15 mouse cellular contexts compared by ENCODE assay signal in genomic region chr9:62722716-62723115, GRCm38 (mm10). TPM values are rescaled to one million over a fixed set of nuclear protein-coding genes. Genes with fewer than 3 reads are reported as not detected.
A peak's percentile ranks its signal among the peaks of the same experiment; 100 is the strongest.
DNase-seq lines count a peak whose midpoint lies in the region; ATAC-seq lines count a peak whose summit lies in the region.
"Had no signal": no experiment of that assay in that cellular context is flagged by ENCODE, and none has a peak within 500 bp of the region (broad histone marks: within the 10 kb centered on the region; RNA-seq: fewer than 3 reads in every experiment).

No protein-coding gene starts in this region.

- 0 out of 2 replicates have a peak, but pooled peaks cover 2% of the 10 kb centered on the region for H3K36me3 ChIP-seq in embryonic facial prominence, embryonic 12.5 days
- H3K36me3 ChIP-seq in limb, embryonic 15.5 days: peaks cover 2% of the 10 kb centered on the region; the same call in 1 of the 2 replicates

- H3K4me1 ChIP-seq in embryonic facial prominence, embryonic 12.5 days: peaks cover 47% of the 10 kb centered on the region
- peaks cover 62% of the 10 kb centered on the region for H3K4me1 ChIP-seq in limb, embryonic 15.5 days
- H3K4me1 ChIP-seq: megakaryocyte, embryonic 14.5 days had no signal

- peak overlapping the region; percentile 78 for H3K27ac ChIP-seq in embryonic facial prominence, embryonic 12.5 days
- peak overlapping the region; percentile 85 for H3K27ac ChIP-seq in limb, embryonic 15.5 days
- H3K27ac ChIP-seq: kidney, postnatal 0 days; left cerebral cortex, adult 2 months had no signal

- no peak overlapping the region for H3K9ac ChIP-seq in embryonic facial prominence, embryonic 12.5 days
- no peak overlapping the region for H3K9ac ChIP-seq in limb, embryonic 15.5 days
- H3K9ac ChIP-seq: lung, embryonic 14.5 days had no signal

- no peaks in the 10 kb centered on the region for H3K27me3 ChIP-seq in embryonic facial prominence, embryonic 12.5 days
- no peaks in the 10 kb centered on the region for H3K27me3 ChIP-seq in limb, embryonic 15.5 days

- WGBS in embryonic facial prominence, embryonic 12.5 days: 68% methylated on average over 6 of the region's 6 CpGs
- WGBS in limb, embryonic 15.5 days: 27% methylated on average over 6 of the region's 6 CpGs

- DNase-seq in layer of hippocampus, adult 9-11 months: peak; percentile 42
- DNase-seq in layer of hippocampus, postnatal 25 days (ENCODE audit: extremely low spot score in 1 of 2, low spot score in 1 of 2): no peak
- peak; percentile 73 for DNase-seq in gonadal fat pad, adult 2 months (ENCODE audit: low read depth)
- no peak for DNase-seq in heart, adult 11 months
- DNase-seq in cerebellum, adult 11 months: no peak
- DNase-seq: adrenal gland, postnatal 10 days; cerebellum, adult 11-12 months; lung, embryonic 14.5 days; thymus, postnatal 36 days had no signal

- no peak overlapping the region for H3K4me3 ChIP-seq in embryonic facial prominence, embryonic 12.5 days
- H3K4me3 ChIP-seq in limb, embryonic 15.5 days: no peak overlapping the region
- H3K4me3 ChIP-seq: left cerebral cortex, adult 2 months; megakaryocyte, embryonic 14.5 days had no signal

- H3K4me2 ChIP-seq in embryonic facial prominence, embryonic 12.5 days (replicated peaks): no peak overlapping the region
- H3K4me2 ChIP-seq in limb, embryonic 15.5 days: no peak overlapping the region
- H3K4me2 ChIP-seq: lung, embryonic 14.5 days had no signal

- ATAC-seq in embryonic facial prominence, embryonic 12.5 days (ENCODE audit: insufficient number of reproducible peaks, insufficient read depth, low FRiP score, low TSS enrichment): no peak
- peak; percentile 36; the same call in 1 of the 2 replicates for ATAC-seq in limb, embryonic 15.5 days (ENCODE audit: insufficient number of reproducible peaks, low FRiP score, low TSS enrichment, low read depth)
- ATAC-seq: inflammation-experienced regulatory T-cells, adult 6 months had no signal

- no peaks in the 10 kb centered on the region for H3K9me3 ChIP-seq in embryonic facial prominence, embryonic 12.5 days
- H3K9me3 ChIP-seq in limb, embryonic 15.5 days: no peaks in the 10 kb centered on the region
- H3K9me3 ChIP-seq: megakaryocyte, embryonic 14.5 days had no signal

RNA-seq across cellular contexts. Expression of gene Itga11, which starts 45.1 kb away (rescaled TPM):
- total RNA-seq in layer of hippocampus, postnatal 25 days (2021): 1 to 10 TPM; 2.0 to 2.8 TPM
- 3.9 and 4.3 TPM in 2 replicates for polyA plus RNA-seq in embryonic facial prominence, embryonic 12.5 days (2016; fragmentation: Nextera tagmentation; extraction: Ambion mirVana)
- polyA plus RNA-seq in gonadal fat pad, adult 2 months (2012; rRNA removed): 1.9 and 2.3 TPM in 2 replicates
- 11.2 and 12.2 TPM in 2 replicates for polyA plus RNA-seq in limb, embryonic 15.5 days (2015; fragmentation: Nextera tagmentation; extraction: Ambion mirVana)

Comparison
In these comparisons a context has a peak if more than half of its experiments do, and no peak if none do; other contexts are left out.
1. DNase-seq: peak in layer of hippocampus, adult 9-11 months (single experiment) and gonadal fat pad, adult 2 months (single experiment); none in layer of hippocampus, postnatal 25 days (0 of 2), heart, adult 11 months (single experiment) and cerebellum, adult 11 months (single experiment).